Mouse (Mus musculus): ENCODE measurements around the gene Pten. TPM values are rescaled to one million over a fixed set of nuclear protein-coding genes. Genes with fewer than 3 reads are reported as not detected.
"Not testable (repeated sequence)": the region's sequence is repeated elsewhere in the genome, so short reads cannot be mapped to it uniquely, and the experiment has no call there.

Gene Pten
- polyA plus RNA-seq, 1 experiment from 2014 or later = 12.4 TPM

GRCm38 (mm10) chr19:32787388-32787787 is 30.1 kb downstream of the Pten start:
- H3K4me3 ChIP-seq; ATAC-seq (ENCODE audit: low FRiP score): not testable (repeated sequence)
- 46% methylated on average over 4 of the region's 4 CpGs for WGBS

GRCm38 (mm10) chr19:32788016-32788415 is 30.7 kb downstream of the Pten start:
- not testable (repeated sequence) for ATAC-seq (ENCODE audit: low FRiP score); H3K9me3 ChIP-seq; H3K27ac ChIP-seq; H3K36me3 ChIP-seq; H3K4me3 ChIP-seq; H3K9ac ChIP-seq; H3K4me2 ChIP-seq; H3K27me3 ChIP-seq
- H3K4me1 ChIP-seq (replicated peaks) = peaks cover 37% of the 10 kb centered on the region
- WGBS = 84% methylated on average over 3 of the region's 3 CpGs

More at GRCm38 (mm10) chr19:32787388-32787787, 30.1 kb downstream of the Pten start:
- peaks cover 34% of the 10 kb centered on the region for H3K4me1 ChIP-seq (replicated peaks)
- not testable (repeated sequence) for H3K27ac ChIP-seq, H3K36me3 ChIP-seq, H3K27me3 ChIP-seq, H3K9me3 ChIP-seq, H3K4me2 ChIP-seq, H3K9ac ChIP-seq

- Histone ChIP-seq H3K27ac (no peak overlapping the region), H3K4me2 (no peak overlapping the region), H3K9me3 (no peaks in the 10 kb centered on the region), H3K4me1 (replicated peaks) (peaks cover 47% of the 10 kb centered on the region), H3K27me3 (no peaks in the 10 kb centered on the region), H3K36me3 (peaks cover 5% of the 10 kb centered on the region; the same call in 1 of the 2 replicates), H3K9ac (no peak overlapping the region), H3K4me3 (no peak overlapping the region)
- ATAC-seq (ENCODE audit: low FRiP score) = no peak
- 42% methylated on average over 3 of the region's 3 CpGs for WGBS
Measured at GRCm38 (mm10) chr19:32789535-32789934, 32.2 kb downstream of the Pten start.

GRCm38 (mm10) chr19:32792610-32793009 is 35.3 kb downstream of the Pten start:
- Histone ChIP-seq H3K27me3 (no peaks in the 10 kb centered on the region), H3K4me3 (no peak overlapping the region), H3K27ac (no peak overlapping the region), H3K9ac (no peak overlapping the region), H3K4me1 (replicated peaks) (peaks cover 48% of the 10 kb centered on the region), H3K4me2 (no peak overlapping the region), H3K9me3 (no peaks in the 10 kb centered on the region), H3K36me3 (no peaks in the 10 kb centered on the region)
- peak; percentile 71; the same call in 1 of the 2 replicates for ATAC-seq (ENCODE audit: low FRiP score)
- WGBS = 35% methylated on average over 6 of the region's 6 CpGs

- no peak overlapping the region for H3K9ac ChIP-seq
- H3K9me3 ChIP-seq = no peaks in the 10 kb centered on the region
- ATAC-seq (ENCODE audit: low FRiP score) = no peak
- no peak overlapping the region for H3K4me2 ChIP-seq
- H3K27ac ChIP-seq = no peak overlapping the region
- H3K4me3 ChIP-seq = no peak overlapping the region
- H3K4me1 ChIP-seq (replicated peaks) = peaks cover 38% of the 10 kb centered on the region
- no peaks in the 10 kb centered on the region for H3K27me3 ChIP-seq
- H3K36me3 ChIP-seq = no peaks in the 10 kb centered on the region
Measured at GRCm38 (mm10) chr19:32793901-32794300, 36.6 kb downstream of the Pten start.

DNA sequence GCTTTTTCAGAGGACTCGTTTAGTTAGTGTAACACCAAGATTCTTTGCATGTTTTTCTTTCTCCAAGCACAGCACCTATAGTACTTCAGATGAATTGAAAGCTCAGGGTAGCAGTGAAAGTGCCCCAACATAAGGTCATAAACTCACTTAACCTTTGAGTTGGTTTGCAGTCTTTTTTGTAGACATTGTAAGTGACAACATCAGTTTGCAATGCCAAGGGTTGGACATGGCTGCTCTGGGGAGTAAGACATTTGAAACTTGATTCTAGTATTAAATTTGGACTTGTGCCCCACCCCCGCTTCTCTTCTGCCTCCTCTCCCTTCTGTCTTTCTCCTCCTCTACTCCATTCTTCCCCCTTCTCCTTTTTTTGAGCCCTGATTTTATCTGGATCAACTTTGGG is 43.3 kb downstream of the Pten start:
- Histone ChIP-seq H3K4me3 (no peak overlapping the region), H3K9ac (no peak overlapping the region), H3K36me3 (peaks cover 9% of the 10 kb centered on the region), H3K4me1 (replicated peaks) (0 out of 2 replicates have a peak, but pooled peaks cover 4% of the 10 kb centered on the region), H3K27ac (no peak overlapping the region), H3K9me3 (no peaks in the 10 kb centered on the region), H3K4me2 (no peak overlapping the region), H3K27me3 (no peaks in the 10 kb centered on the region)
- WGBS = 90% methylated on average over 2 of the region's 2 CpGs
- no peak for ATAC-seq (ENCODE audit: low FRiP score)

DNA sequence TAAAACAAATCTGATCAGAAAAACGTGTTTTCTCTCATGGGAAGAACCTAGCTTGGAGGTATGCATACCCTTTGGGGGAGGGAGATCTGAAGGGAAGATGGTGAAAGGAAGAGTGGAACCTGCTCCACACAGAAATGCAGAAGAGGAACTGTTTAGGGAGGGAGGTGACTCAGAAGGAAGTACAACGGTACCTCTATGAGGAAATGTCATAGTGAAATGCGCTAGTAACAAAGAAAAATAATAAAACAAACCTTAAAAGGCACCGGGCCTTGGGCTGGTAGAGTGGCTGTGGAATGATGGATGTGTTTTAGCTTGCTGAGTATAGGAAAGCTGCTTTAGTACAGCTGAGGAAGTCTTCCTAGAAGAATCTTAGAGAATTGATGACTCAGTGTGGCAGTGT is 47.4 kb downstream of the Pten start:
- Histone ChIP-seq H3K9me3 (no peaks in the 10 kb centered on the region), H3K4me3 (no peak overlapping the region), H3K4me2 (no peak overlapping the region), H3K9ac (no peak overlapping the region), H3K27ac (no peak overlapping the region), H3K27me3 (no peaks in the 10 kb centered on the region), H3K36me3 (peaks cover 9% of the 10 kb centered on the region), H3K4me1 (replicated peaks) (no peaks in the 10 kb centered on the region)
- ATAC-seq (ENCODE audit: low FRiP score) = no peak
- WGBS = 85% methylated on average over 4 of the region's 4 CpGs

DNA sequence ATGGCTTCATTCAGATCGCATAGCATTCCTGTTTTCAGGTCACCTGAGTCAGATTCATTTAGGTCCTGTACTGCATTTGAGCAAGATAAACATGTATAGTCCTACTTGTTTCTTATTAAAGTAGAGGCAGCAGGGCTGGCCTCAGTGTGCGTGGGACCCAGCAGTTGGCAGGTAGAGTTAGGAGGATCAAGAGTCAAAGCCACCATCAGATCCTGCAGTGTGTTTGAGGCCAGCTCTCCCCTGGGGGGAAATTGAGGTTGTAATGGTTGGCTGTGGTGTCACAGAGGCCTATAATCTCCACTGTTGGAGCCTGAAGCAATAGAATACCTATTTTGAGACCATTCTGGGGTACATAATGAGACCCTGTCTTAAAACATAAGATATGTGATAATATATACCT is 50.3 kb downstream of the Pten start:
- no peaks in the 10 kb centered on the region for H3K9me3 ChIP-seq
- no peak overlapping the region for H3K27ac ChIP-seq
- no peak overlapping the region for H3K9ac ChIP-seq
- H3K4me3 ChIP-seq = no peak overlapping the region
- no peak overlapping the region for H3K4me2 ChIP-seq
- H3K36me3 ChIP-seq = peaks cover 5% of the 10 kb centered on the region; the same call in 1 of the 2 replicates
- no peaks in the 10 kb centered on the region for H3K4me1 ChIP-seq (replicated peaks)
- 95% methylated on average over 2 of the region's 2 CpGs for whole genome bisulfite sequencing
- H3K27me3 ChIP-seq = no peaks in the 10 kb centered on the region
- ATAC-seq (ENCODE audit: low FRiP score) = no peak

DNA sequence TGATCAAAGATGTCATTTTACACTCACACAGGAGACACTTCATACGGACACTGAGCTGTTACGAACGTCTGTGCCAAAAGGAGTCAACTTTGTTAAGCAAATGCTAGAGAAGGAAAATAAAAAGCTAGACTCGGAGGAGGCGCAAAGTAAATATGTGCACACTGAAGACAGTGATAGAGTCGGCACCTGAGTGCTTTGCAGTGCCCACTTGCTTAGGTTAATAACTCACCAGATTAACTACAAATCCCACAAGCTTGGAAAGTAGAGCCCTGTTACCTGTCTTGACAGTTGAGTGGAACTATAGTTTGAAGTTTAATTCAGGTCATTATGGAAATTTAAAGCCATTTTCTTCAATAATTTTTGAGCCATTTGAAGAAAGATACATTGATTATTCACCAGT is 51.4 kb downstream of the Pten start:
- H3K9me3 ChIP-seq = no peaks in the 10 kb centered on the region
- H3K4me2 ChIP-seq = no peak overlapping the region
- no peak overlapping the region for H3K9ac ChIP-seq
- no peak overlapping the region; the same call in 1 of the 2 replicates for H3K27ac ChIP-seq
- no peak overlapping the region for H3K4me3 ChIP-seq
- 85% methylated on average over 6 of the region's 6 CpGs for WGBS
- ATAC-seq (ENCODE audit: low FRiP score) = no peak
- peaks cover 8% of the 10 kb centered on the region; the same call in 1 of the 2 replicates for H3K36me3 ChIP-seq
- no peaks in the 10 kb centered on the region for H3K4me1 ChIP-seq (replicated peaks)
- no peaks in the 10 kb centered on the region for H3K27me3 ChIP-seq

DNA sequence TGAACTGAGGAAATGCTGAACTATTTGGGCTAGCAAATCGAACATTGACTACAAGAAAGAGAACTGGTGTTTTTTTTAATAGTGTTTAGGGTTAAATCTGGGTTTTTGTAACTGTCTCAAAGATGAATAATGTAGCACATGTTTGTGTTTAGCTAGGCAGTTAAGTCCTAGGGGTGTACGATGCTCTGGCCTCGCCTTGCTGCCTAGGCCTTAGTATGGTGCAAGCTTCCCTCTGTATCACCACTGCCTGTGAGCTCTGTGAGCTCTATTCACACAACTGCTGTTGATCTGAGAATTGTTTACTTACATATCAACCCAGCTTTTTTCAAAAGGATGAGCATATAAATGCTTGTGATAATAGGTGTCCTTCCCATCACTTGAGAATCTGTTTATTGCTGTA is 51.8 kb downstream of the Pten start:
- no peak overlapping the region for H3K27ac ChIP-seq
- no peak for ATAC-seq (ENCODE audit: low FRiP score)

DNA sequence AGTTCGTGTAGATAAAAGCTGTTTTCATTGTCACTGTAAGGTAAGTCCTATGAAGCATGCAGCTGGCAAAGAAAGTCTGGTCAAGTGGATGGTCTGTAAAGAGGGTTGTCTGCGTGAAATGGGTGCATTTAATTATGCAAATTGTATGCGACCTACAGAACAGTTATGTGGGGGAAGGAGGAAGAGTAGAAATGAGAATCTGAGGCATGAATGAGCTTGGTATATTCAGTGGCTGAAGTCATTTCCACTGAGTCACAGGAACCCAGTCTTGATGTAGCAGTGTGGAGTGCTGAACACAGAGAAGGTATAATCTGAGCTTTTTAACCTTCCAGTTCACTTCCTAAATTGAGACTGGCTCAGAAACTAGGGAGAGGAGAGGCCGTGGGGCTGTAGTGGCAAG is 61.5 kb downstream of the Pten start:
- 52% methylated on average over 4 of the region's 4 CpGs for WGBS
- no peaks in the 10 kb centered on the region for H3K27me3 ChIP-seq
- H3K4me3 ChIP-seq = no peak overlapping the region
- no peak overlapping the region for H3K9ac ChIP-seq
- no peaks in the 10 kb centered on the region for H3K4me1 ChIP-seq (replicated peaks)
- peaks cover 20% of the 10 kb centered on the region for H3K36me3 ChIP-seq
- ATAC-seq (ENCODE audit: low FRiP score) = no peak
- no peak overlapping the region for H3K4me2 ChIP-seq
- H3K9me3 ChIP-seq = no peaks in the 10 kb centered on the region
- H3K27ac ChIP-seq = no peak overlapping the region

More for the DNA sequence above, 51.8 kb downstream of the Pten start:
- Histone ChIP-seq H3K27me3 (no peaks in the 10 kb centered on the region), H3K36me3 (peaks cover 8% of the 10 kb centered on the region; the same call in 1 of the 2 replicates), H3K4me1 (replicated peaks) (no peaks in the 10 kb centered on the region), H3K9ac (no peak overlapping the region), H3K4me3 (no peak overlapping the region), H3K4me2 (no peak overlapping the region), H3K9me3 (no peaks in the 10 kb centered on the region)
- WGBS = 89% methylated on average over 3 of the region's 3 CpGs

- not testable (repeated sequence) for H3K9ac ChIP-seq; H3K4me1 ChIP-seq (replicated peaks); H3K27me3 ChIP-seq; H3K4me3 ChIP-seq; H3K4me2 ChIP-seq; H3K9me3 ChIP-seq; H3K27ac ChIP-seq; ATAC-seq (ENCODE audit: low FRiP score)
- peaks cover 12% of the 10 kb centered on the region for H3K36me3 ChIP-seq
- WGBS = no CpG with 5 or more reads among the region's 7 CpGs
Measured at GRCm38 (mm10) chr19:32822959-32823358, 65.7 kb downstream of the Pten start.

DNA sequence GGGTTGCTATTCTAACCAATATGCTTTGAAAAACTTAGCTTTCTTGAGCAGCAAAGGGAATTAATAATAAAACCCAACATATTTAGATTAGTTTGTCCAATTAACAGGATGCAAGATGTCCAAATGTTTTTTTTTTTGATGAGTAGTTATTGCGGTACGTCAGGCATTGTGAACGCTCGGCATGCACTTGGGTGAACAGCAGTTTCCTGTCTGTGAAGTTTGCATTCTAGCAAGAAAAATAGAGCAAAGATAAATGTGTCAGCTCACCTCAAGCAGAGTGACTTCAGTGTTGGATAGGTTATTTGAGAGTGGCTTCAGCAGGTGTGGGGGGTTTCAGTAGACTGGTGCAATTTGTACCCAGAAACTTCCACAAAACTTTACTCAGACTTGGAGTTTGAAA is 69.3 kb downstream of the Pten start:
- Histone ChIP-seq H3K9ac (no peak overlapping the region), H3K4me1 (replicated peaks) (no peaks in the 10 kb centered on the region), H3K27me3 (no peaks in the 10 kb centered on the region), H3K27ac (no peak overlapping the region), H3K4me3 (no peak overlapping the region), H3K36me3 (no peaks in the 10 kb centered on the region), H3K4me2 (no peak overlapping the region), H3K9me3 (no peaks in the 10 kb centered on the region)
- WGBS = 91% methylated on average over 4 of the region's 4 CpGs
- no peak for ATAC-seq (ENCODE audit: low FRiP score)
